Mouse (Mus musculus) cerebellum, postnatal 10 days (tissue): Measurements from ENCODE around the gene Arpc2.

ENCODE experiments used
- DNase-seq, 2 experiments: peaks; one replicate each; pipeline ENCODE4 v3.0.0; 2021; ENCODE audit warnings: mixed read lengths in 2 of 2

Gene Arpc2

DNA sequence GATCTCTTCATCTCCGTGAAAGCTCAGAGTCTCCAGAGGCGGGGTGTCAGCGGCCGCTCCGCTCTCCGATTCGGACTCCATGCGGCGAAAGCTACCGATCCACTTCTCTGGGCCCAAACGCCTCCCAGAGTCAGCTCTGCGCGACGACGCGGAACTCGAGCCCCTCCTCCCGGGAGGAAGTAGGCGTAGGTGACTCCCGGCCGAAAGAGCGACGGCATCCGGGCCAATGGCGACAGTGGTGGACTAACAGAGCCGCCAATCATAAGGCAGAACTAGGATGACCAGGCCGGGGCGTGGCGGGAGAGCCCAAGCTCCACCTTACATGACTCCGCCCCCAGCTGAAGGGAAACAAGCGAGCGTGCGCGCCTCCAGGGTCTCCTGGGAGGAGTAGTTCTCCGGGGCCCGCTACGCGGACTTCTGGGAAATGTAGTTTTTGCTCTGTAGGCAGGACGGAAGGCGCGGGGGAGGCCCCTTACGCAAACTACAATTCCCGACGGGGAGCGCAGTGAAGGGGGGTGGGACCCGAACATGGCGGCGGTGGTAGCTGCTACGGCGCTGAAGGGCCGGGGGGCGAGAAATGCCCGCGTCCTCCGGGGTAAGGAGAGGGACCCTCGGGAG, 48.8 kb downstream of the Arpc2 start, which contains the start of the genes Aamp and Pnkd:
Aamp (minus strand) TSS at position 196 of the 618 bp plus-strand sequence.
Pnkd (plus strand) TSS at position 388 of the 618 bp plus-strand sequence.
- DNase-seq = peak; percentile 99 to 100

DNA sequence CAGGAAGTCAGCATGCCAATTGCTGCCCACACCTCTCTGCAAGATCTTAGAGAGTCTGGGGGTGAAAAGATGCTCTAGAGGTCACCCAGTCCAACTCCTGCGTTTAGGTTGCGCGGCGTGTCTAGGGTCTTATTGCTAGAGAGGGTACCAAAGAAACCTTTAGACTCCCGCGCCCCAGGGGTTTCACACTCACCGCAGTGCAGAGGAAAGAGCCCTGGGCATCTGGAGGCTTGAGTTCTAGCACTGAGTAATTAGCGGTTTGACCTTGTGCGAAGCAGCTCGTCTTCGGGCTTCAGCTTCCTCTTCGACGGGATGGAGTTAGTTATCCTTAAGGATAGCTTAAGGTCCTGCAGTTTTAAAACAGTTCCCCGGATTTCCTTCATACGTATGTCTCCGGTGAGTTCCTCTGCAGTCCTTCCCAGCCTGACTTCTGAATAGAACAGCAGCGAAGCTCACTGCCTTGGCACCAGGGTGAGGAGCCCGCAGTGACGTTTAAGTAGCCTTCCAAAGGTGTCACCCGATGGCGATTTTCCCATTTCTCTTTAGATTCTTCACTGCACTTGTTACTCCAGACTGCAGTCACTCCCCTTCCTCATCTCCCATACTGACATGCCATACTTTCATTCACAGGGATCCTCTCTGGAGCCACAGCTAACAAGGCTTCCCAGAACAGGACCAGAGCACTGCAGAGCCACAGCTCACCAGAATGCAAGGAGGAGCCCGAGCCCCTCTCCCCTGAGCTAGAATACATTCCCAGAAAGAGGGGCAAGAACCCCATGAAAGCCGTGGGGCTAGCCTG, 49.5 kb downstream of the Arpc2 start:
- DNase-seq = peak; percentile 65 to 72

- DNase-seq = peak; percentile 47 to 51
These were observed 51.2 kb downstream of the Arpc2 start for GRCm38 (mm10) chr1:74286869-74287607.

- no peak for DNase-seq
These were observed 52.4 kb downstream of the Arpc2 start for GRCm38 (mm10) chr1:74288327-74288726.

DNA sequence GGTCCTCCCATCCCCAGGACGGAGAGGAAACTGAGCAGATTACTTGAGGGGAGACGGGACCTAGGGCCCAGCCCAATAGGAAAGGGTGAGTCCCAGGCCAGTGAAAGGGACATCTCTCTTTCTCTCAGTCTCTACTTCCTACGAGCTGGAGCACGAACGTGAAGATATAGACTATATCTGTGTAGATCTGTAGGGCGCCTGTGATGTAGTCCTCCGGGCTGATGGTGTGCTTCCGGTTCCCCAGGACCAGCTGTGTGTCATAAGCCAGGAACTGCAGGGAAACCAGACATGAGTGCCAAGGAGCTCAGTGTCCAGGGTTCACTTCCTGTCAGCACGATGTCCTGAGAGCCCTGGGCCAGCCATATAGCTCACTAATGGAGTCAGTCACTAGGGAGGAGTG, 53.4 kb downstream of the Arpc2 start:
- DNase-seq = no peak

GRCm38 (mm10) chr1:74289740-74290139, 53.9 kb downstream of the Arpc2 start:
- DNase-seq = no peak

DNA sequence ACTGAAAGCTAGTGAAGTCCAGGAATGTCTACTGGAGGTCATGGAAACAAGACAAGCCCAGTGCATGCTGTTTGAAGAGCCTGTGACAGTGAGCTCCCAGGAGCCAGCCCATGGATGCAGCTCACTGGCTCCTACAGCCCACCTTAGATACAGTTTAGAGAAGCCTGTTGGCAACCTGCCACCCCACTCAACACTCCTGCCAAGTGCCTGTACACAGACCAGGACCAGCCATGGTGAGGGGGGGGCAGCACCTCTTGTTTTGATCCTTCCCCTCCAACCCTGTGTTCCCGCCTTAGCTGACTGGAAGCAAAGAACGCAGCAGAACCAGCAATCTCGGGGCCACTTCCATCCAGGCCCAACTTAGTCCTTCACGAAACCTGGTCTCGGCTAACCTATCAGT, 54.3 kb downstream of the Arpc2 start:
- peak; percentile 63 to 72 for DNase-seq

GRCm38 (mm10) chr1:74292331-74293020, 56.6 kb downstream of the Arpc2 start:
- DNase-seq = no peak

DNA sequence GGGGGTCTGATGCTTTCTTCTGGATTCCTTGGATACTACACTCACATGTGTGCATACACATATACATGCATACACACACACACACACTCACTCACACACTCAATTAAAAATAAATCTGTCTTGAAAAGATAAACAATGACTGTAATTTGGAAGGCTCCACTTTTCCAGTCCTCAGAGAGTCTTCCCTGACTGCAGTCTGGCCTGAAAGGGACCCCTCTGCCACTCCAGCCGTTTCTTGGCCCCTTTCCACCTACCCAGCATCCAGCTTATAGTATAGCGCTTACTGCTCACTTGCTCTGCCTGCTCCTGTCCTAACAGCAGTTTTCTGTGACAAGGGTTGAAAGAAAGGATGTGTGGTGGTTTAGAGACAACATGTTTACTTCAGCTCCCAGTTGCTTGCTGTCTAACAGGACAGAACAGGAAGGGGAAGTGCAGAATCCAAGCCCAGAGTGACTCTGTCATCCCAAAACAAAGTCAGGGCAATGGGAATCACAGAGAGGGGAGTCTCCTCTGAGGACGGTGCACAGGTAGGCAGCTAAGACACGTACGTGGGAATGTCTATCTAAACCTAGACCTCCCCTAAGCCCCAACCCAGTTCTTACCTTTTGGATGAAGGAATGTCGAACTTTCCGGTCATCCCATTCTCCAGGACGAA, 57.5 kb downstream of the Arpc2 start:
- DNase-seq = peak in 1 of 2 experiments; percentile 49

GRCm38 (mm10) chr1:74294090-74294643, 58.3 kb downstream of the Arpc2 start:
- DNase-seq = no peak

DNA sequence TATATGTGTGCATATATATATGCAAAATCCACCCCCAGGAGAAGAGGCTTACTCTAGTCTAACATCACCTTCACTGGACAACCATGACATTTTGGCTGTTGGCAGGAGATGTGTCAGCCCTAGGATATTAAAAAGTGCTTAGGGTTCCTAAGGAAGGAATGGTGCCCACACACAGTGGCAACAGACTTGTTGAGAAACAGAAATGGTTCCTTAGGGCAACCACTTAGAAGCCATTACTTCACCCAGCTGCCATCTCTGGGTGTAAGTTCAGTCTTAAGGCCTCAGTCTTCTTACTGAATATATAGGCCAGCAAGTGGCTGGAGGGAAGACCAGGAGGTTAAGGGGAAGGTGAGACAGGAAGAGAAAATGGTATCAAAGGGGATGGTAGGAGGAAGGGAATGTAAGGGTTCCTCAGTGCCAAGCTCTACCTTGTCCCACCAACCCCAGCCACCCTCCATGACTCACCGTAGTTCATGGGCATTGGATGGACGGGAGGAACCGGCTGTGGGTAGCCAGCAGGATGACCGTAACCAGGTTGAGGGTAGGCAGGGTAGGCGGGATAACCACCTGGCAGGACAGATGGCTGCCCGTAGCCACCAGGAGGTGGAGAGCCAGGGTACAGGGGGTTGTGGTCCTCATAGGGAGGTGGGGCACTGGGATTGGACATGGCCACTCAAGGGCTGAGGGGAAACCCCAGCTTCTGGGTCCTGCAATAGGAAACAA, 59.0 kb downstream of the Arpc2 start:
- DNase-seq = no peak

DNA sequence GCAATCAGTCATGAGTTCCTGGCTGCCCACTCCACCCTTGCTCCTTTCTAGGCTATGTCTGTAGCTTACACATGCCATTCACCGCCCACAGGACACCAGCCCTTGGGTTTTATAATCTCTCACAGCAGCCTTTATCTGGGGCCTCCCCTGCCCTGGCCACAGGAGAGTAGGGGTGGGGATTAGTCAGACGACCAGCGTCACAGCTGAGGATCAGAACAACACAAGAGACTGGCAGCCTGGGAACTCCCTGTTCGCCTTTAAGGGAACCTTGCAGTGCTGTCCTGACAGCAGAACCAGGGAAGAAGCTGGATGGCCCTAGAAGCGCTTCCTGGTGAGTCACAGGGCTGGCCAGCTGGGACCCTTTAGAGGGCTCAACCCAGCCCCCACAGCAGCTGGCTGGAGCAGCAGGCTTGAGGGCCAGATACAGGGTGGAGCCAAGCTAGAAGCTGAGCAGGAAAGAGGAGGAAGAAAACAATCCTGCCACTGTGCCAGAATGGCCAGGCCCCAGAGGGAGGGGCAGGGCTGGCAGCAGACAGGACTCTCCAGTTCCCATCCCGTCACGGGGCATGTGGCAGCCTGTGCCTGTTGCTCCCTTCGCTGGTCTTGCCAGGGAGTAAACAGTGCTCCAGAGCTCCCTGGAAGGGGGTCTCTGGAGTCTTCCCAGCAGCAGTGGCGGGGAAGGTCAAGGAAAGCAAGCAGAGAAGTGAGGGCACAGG, 59.7 kb downstream of the Arpc2 start:
- DNase-seq = peak; percentile 87 to 93

DNA sequence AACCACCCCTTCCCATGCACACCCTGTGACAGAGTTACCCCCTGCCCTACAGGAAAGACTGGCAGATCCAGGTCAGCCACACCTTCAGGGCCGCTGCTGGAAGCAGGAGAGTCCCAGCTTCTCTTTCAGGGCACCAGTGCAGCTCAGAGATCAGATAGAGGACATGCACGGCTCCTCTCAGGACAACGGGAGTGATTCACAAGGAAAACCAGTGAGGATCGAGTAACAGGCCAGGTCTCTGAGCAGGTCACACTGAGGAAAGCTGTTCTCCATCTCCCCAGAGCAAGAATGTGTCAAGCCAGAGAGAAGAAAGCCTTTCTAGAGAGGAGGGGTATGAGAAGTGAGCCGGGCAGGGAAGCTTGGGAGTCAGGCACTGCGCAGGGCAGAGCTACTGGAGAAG, 60.6 kb downstream of the Arpc2 start:
- no peak for DNase-seq

DNA sequence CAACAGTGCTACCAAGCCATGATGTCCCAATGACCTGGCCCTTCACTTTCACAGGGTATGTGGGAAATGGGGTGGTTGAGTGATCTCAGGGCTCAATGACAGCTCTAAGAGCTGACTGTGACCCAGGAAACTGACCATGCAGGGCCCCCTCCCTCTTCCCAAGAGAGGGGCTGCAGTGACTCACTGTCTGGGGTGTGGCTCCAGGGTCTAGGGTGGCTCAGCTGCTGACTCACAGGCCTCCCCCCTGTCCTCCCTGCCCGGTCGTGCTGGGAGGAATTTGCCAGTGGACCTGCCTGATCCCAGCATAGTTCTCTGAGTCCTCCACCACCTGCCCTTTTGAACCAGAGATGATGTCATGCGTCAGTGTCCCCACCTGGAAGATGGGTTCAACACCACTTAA, 61.4 kb downstream of the Arpc2 start:
- no peak for DNase-seq

DNA sequence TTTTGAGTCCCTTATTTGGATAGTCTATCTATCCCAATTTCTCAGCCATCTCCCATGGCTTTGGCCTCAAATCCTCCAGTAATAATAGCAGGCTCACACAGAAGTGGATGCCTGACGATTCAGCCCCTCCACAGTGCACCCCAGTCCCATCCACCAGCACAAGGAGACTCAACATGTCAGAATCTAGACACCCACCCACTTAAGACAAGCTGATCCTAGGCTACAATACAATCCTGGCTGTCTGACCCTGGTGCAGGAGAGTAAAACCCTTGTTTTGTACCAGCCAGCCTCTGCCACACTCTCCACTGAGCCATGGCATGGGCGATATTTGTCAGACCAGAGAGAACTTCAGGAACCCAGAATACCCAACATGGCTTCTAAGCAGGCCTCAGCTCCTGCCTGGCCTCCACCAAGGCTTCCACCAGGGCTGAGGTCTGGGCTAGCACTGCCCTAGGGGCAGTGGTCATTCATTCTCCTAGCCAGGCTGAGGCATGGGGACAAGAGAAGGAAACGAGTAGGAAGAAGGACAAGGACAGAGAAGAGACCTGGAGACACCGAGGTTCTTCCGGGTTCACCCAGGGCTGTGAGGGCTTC, 62.4 kb downstream of the Arpc2 start:
- DNase-seq = no peak

DNA sequence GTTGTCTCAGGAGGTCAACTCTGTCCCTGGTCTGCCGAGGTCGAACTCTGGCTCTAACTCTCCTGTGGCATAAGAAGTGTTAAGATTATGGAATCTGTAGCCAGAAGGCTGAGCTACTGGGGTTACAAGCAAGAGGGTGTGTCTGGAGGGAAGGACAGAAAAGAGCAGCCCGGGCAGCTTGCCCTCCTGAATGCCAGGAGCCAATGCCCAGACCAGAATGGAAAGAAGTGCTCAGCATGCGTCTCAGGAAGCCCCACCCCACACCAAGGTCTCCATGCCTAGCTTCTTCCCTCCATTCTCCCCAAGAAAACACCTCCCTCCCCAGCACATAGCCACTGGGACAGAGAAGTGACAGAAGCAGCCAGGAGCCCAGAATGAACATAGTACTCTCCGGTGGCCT, 63.1 kb downstream of the Arpc2 start:
- DNase-seq = peak; percentile 44 to 67

- no peak for DNase-seq
These were observed 64.6 kb downstream of the Arpc2 start for GRCm38 (mm10) chr1:74300347-74301110.

GRCm38 (mm10) chr1:74302229-74302628, 66.3 kb downstream of the Arpc2 start:
- DNase-seq = no peak

GRCm38 (mm10) chr1:74302835-74303234, 67.0 kb downstream of the Arpc2 start:
- DNase-seq = no peak
